Mouse (Mus musculus) liver, postnatal 0 days (tissue): ENCODE data around the gene Zfp598. TPM values are rescaled to one million over a fixed set of nuclear protein-coding genes. Genes with fewer than 3 reads are reported as not detected.

Experiments
- ATAC-seq: fragments of 200-750 bp; cut with Nextera tagmentation; 2 replicates; pipeline ENCODE4 v1.8.0; 2017; ENCODE audit warnings: mild to moderate bottlenecking, moderate library complexity
- DNase-seq: peaks from one replicate; pipeline ENCODE4 v3.0.0-alpha.2; 2016
- H3K27ac ChIP-seq: fragments of 300-500 bp; sonication (generic); 2 replicates; pipeline ENCODE4 v1.5.1; 2014; ENCODE audit warnings: antibody characterized with exemption, moderate library complexity, mild to moderate bottlenecking, low read depth
- H3K27me3 ChIP-seq: fragments of 300-500 bp; sonication (generic); 2 replicates; pipeline ENCODE4 v1.6.1; 2014; ENCODE audit warnings: low read length, control low read depth, mixed read lengths; ENCODE audit not compliant: insufficient read depth
- H3K36me3 ChIP-seq: fragments of 300-500 bp; sonication (generic); replicated peaks from 2 replicates; pipeline ENCODE4 v1.6.1; 2014; ENCODE audit warnings: mild to moderate bottlenecking, control low read depth, low read length, moderate library complexity, mixed read lengths; ENCODE audit not compliant: insufficient read depth
- H3K4me1 ChIP-seq: fragments of 300-500 bp; sonication (generic); 2 replicates; pipeline ENCODE4 v1.6.1; 2014; ENCODE audit warnings: antibody characterized with exemption, mild to moderate bottlenecking, control low read depth; ENCODE audit not compliant: insufficient read depth
- H3K4me2 ChIP-seq: fragments of 300-500 bp; sonication (generic); 2 replicates; pipeline ENCODE4 v1.6.1; 2014; ENCODE audit warnings: low read depth, mild to moderate bottlenecking, low read length, moderate library complexity, mixed read lengths
- H3K4me3 ChIP-seq: fragments of 300-500 bp; sonication (generic); 2 replicates; pipeline ENCODE4 v1.5.1; 2014; ENCODE audit warnings: low read depth, low read length
- H3K9ac ChIP-seq: fragments of 300-500 bp; sonication (generic); replicated peaks from 2 replicates; pipeline ENCODE4 v1.6.1; 2014; ENCODE audit warnings: mild to moderate bottlenecking, moderate library complexity
- H3K9me3 ChIP-seq: fragments of 300-500 bp; sonication (generic); 2 replicates; pipeline ENCODE4 v1.6.1; 2016; ENCODE audit warnings: mild to moderate bottlenecking, control low read depth, low read length, mixed read lengths
- CTCF ChIP-seq: sonication (generic); IDR thresholded peaks from 2 replicates; pipeline ENCODE4 v1.5.1; 2016; ENCODE audit warnings: antibody characterized with exemption, low read depth
- EP300 ChIP-seq: IDR thresholded peaks from 2 replicates; pipeline ENCODE4 v1.6.1; 2016; ENCODE audit warnings: antibody characterized with exemption, low read depth, mild to moderate bottlenecking
- WGBS: fragments of 180-500 bp; shearing (Covaris S2); extraction: QIAGEN DNeasy Blood & Tissue Kit; methylation state at CpG from one replicate; pipeline ENCODE4 v1.1.7; 2014; ENCODE audit not compliant: insufficient replicate concordance; 5-methylcytosine and 5-hydroxymethylcytosine counted together
- polyA plus RNA-seq: library from polyadenylated mRNA; unstranded; fragments of >200 nt; fragmentation: Nextera tagmentation; extraction: Ambion mirVana; gene quantifications from 2 replicates; pipeline ENCODE4 v1.2.1, GENCODE M21; 2015

The Zfp598 gene
- polyA plus RNA-seq, 1 experiment from 2014 or later: 7.2 TPM

DNA sequence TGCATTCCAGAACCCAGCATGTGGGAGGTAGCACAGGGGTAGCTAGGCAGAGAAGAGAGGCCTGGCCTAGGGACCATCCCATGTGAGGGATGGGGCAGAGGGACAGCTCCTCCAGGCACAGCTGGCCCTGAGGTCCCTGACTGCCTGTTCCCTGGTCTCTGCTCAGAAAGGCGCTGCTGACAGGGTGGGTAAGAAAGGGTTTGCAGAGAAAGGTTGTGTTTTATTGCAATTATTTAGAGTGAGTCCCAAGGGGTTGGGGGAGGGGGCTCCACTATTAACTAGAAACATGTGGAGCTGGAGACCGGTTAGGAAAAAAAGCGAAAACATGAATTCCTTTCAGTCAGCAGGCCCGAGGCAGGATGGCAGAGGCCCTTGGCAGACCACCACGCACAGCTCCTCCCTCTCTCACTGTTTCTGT is 29.9 kb upstream of the Zfp598 start:
- 71% methylated on average over 5 of the region's 5 CpGs for WGBS
- DNase-seq (no peak), ATAC-seq (no peak)
- no peaks in the 10 kb centered on the region for H3K27me3 ChIP-seq
- H3K4me2 ChIP-seq: no peak overlapping the region
- H3K4me1 ChIP-seq: peaks cover 13% of the 10 kb centered on the region
- no peak overlapping the region for H3K4me3 ChIP-seq
- peaks cover 5% of the 10 kb centered on the region; the same call in 1 of the 2 replicates for H3K36me3 ChIP-seq
- TF ChIP-seq EP300 (no peak), CTCF (no peak)
- no peak overlapping the region for H3K9ac ChIP-seq
- no peaks in the 10 kb centered on the region for H3K9me3 ChIP-seq
- no peak overlapping the region; the same call in 1 of the 2 replicates for H3K27ac ChIP-seq

- H3K4me1 ChIP-seq: peaks cover 17% of the 10 kb centered on the region
- WGBS: 82% methylated on average over 7 of the region's 7 CpGs
- no peak overlapping the region for H3K4me2 ChIP-seq
- H3K27ac ChIP-seq: no peak overlapping the region
- ATAC-seq (no peak), DNase-seq (no peak)
- no peak overlapping the region for H3K9ac ChIP-seq
- TF ChIP-seq EP300: no peak
- TF ChIP-seq CTCF: no peak
- no peaks in the 10 kb centered on the region for H3K27me3 ChIP-seq
- no peaks in the 10 kb centered on the region for H3K9me3 ChIP-seq
- peaks cover 5% of the 10 kb centered on the region; the same call in 1 of the 2 replicates for H3K36me3 ChIP-seq
- H3K4me3 ChIP-seq: no peak overlapping the region
Measured at GRCm38 (mm10) chr17:24640119-24640518, 29.4 kb upstream of the Zfp598 start.

- DNase-seq (no peak), ATAC-seq (no peak)
- no peaks in the 10 kb centered on the region for H3K9me3 ChIP-seq
- peaks cover 21% of the 10 kb centered on the region for H3K4me1 ChIP-seq
- H3K4me3 ChIP-seq: no peak overlapping the region
- H3K27me3 ChIP-seq: no peaks in the 10 kb centered on the region
- no peak overlapping the region for H3K27ac ChIP-seq
- H3K4me2 ChIP-seq: no peak overlapping the region
- TF ChIP-seq EP300 (no peak), CTCF (no peak)
- H3K9ac ChIP-seq: no peak overlapping the region
- H3K36me3 ChIP-seq: peaks cover 5% of the 10 kb centered on the region; the same call in 1 of the 2 replicates
- WGBS: 87% methylated on average over 15 of the region's 15 CpGs
Measured at GRCm38 (mm10) chr17:24640581-24640980, 28.9 kb upstream of the Zfp598 start.

DNA sequence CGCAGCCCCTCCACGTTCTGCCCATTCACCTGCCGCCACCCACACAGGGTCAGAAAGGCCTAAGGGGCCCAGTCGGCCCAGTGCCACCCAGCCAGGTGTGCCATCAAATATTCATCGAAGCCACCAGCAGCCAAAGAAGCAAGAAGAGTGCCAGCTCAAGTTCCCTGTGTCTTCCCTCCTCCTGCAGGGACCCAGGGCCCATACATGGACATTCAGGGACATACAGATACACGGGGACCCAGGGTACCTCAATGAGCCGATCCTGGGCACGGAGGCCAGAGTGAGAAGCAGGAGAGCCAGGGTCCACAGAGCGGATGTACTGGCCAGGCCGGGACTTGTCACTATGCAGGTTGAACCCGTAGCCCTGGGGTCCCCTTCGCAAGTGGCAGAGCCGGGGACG is 27.5 kb upstream of the Zfp598 start:
- ATAC-seq: no peak
- 86% methylated on average over 14 of the region's 14 CpGs for WGBS
- Histone ChIP-seq H3K4me2 (no peak overlapping the region), H3K36me3 (peaks cover 5% of the 10 kb centered on the region; the same call in 1 of the 2 replicates), H3K27ac (no peak overlapping the region), H3K4me1 (peaks cover 17% of the 10 kb centered on the region), H3K9me3 (no peaks in the 10 kb centered on the region), H3K4me3 (no peak overlapping the region), H3K27me3 (no peaks in the 10 kb centered on the region), H3K9ac (no peak overlapping the region)
- TF ChIP-seq EP300 (no peak), CTCF (no peak)
- no peak for DNase-seq

GRCm38 (mm10) chr17:24642791-24643343 is 26.6 kb upstream of the Zfp598 start:
- H3K36me3 ChIP-seq: peaks cover 5% of the 10 kb centered on the region; the same call in 1 of the 2 replicates
- no peak overlapping the region for H3K4me2 ChIP-seq
- TF ChIP-seq CTCF: no peak
- no peak for TF ChIP-seq EP300
- no peak overlapping the region for H3K27ac ChIP-seq
- no peaks in the 10 kb centered on the region for H3K27me3 ChIP-seq
- no peak overlapping the region for H3K4me3 ChIP-seq
- 80% methylated on average over 6 of the region's 6 CpGs for WGBS
- peaks cover 14% of the 10 kb centered on the region for H3K4me1 ChIP-seq
- DNase-seq: no peak
- H3K9ac ChIP-seq: no peak overlapping the region
- no peak for ATAC-seq
- no peaks in the 10 kb centered on the region for H3K9me3 ChIP-seq

- H3K9ac ChIP-seq: peak overlapping the region; percentile 38
- H3K4me1 ChIP-seq: peaks cover 14% of the 10 kb centered on the region
- TF ChIP-seq EP300 (no peak), CTCF (no peak)
- 0 out of 2 replicates have a peak, but pooled peaks cover under 1% of the 10 kb centered on the region for H3K27me3 ChIP-seq
- no peak overlapping the region for H3K4me3 ChIP-seq
- DNase-seq (no peak), ATAC-seq (peak; percentile 37; the same call in 1 of the 2 replicates)
- H3K9me3 ChIP-seq: no peaks in the 10 kb centered on the region
- peak overlapping the region; percentile 80 for H3K27ac ChIP-seq
- 36% methylated on average over 7 of the region's 7 CpGs for WGBS
- 0 out of 2 replicates have a peak overlapping the region, but pooled peaks have one; percentile 22 for H3K4me2 ChIP-seq
- H3K36me3 ChIP-seq: peaks cover 5% of the 10 kb centered on the region; the same call in 1 of the 2 replicates
Measured at GRCm38 (mm10) chr17:24644030-24644715, 25.3 kb upstream of the Zfp598 start.
